Mouse (Mus musculus): ENCODE measurements around the gene Stxbp1. TPM values are rescaled to one million over a fixed set of nuclear protein-coding genes. Genes with fewer than 3 reads are reported as not detected.
A peak's percentile ranks its signal among the peaks of the same experiment; 100 is the strongest.
"Not testable (repeated sequence)": the region's sequence is repeated elsewhere in the genome, so short reads cannot be mapped to it uniquely, and the experiment has no call there.

Stxbp1 gene
- polyA plus RNA-seq, 1 experiment from 2014 or later, result 18.1 TPM

- Histone ChIP-seq H3K27ac (no peak overlapping the region), H3K4me3 (no peak overlapping the region), H3K9me3 (no peaks in the 10 kb centered on the region), H3K36me3 (no peaks in the 10 kb centered on the region), H3K27me3 (peaks cover 21% of the 10 kb centered on the region), H3K4me2 (no peak overlapping the region), H3K9ac (no peak overlapping the region), H3K4me1 (0 out of 2 replicates have a peak, but pooled peaks cover 2% of the 10 kb centered on the region)
- 4% methylated on average over 8 of the region's 8 CpGs for WGBS
- ATAC-seq (ENCODE audit: insufficient number of reproducible peaks, insufficient read depth, low FRiP score, low TSS enrichment, low read depth), result no peak
Observed at GRCm38 (mm10) chr2:32854206-32854605, 7.2 kb upstream of the Stxbp1 start.

- not testable (repeated sequence) for ATAC-seq (ENCODE audit: insufficient number of reproducible peaks, insufficient read depth, low FRiP score, low TSS enrichment, low read depth); H3K36me3 ChIP-seq; H3K27ac ChIP-seq; H3K4me3 ChIP-seq; H3K4me2 ChIP-seq; H3K4me1 ChIP-seq; H3K9ac ChIP-seq; H3K9me3 ChIP-seq
- H3K27me3 ChIP-seq, result peaks cover 21% of the 10 kb centered on the region
- 72% methylated on average over 4 of the region's 4 CpGs for WGBS
Observed at GRCm38 (mm10) chr2:32853716-32854115, 6.7 kb upstream of the Stxbp1 start.

GRCm38 (mm10) chr2:32852156-32852555, 5.1 kb upstream of the Stxbp1 start:
- no peaks in the 10 kb centered on the region for H3K9me3 ChIP-seq

GRCm38 (mm10) chr2:32847468-32847821, 400 bp upstream of the Stxbp1 start:
- H3K4me2 ChIP-seq, result peak overlapping the region; percentile 99
- H3K4me1 ChIP-seq, result peaks cover 4% of the 10 kb centered on the region; the same call in 1 of the 2 replicates
- H3K4me3 ChIP-seq, result peak overlapping the region; percentile 75
- no peaks in the 10 kb centered on the region for H3K36me3 ChIP-seq
- H3K9me3 ChIP-seq, result no peaks in the 10 kb centered on the region
- no peak for ATAC-seq (ENCODE audit: insufficient number of reproducible peaks, insufficient read depth, low FRiP score, low TSS enrichment, low read depth)
- H3K9ac ChIP-seq, result no peak overlapping the region
- 42% methylated on average over 6 of the region's 6 CpGs for WGBS
- H3K27ac ChIP-seq, result no peak overlapping the region
- peaks cover 15% of the 10 kb centered on the region for H3K27me3 ChIP-seq

More at GRCm38 (mm10) chr2:32852156-32852555, 5.1 kb upstream of the Stxbp1 start:
- Histone ChIP-seq H3K4me2 (peak overlapping the region; percentile 33), H3K9ac (0 out of 2 replicates have a peak overlapping the region, but pooled peaks have one; percentile 21), H3K4me3 (no peak overlapping the region), H3K27ac (no peak overlapping the region), H3K4me1 (no peaks in the 10 kb centered on the region), H3K27me3 (peaks cover 21% of the 10 kb centered on the region), H3K36me3 (no peaks in the 10 kb centered on the region)
- 1% methylated on average over 20 of the region's 20 CpGs for WGBS
- ATAC-seq (ENCODE audit: insufficient number of reproducible peaks, insufficient read depth, low FRiP score, low TSS enrichment, low read depth), result no peak

- ATAC-seq (ENCODE audit: insufficient number of reproducible peaks, insufficient read depth, low FRiP score, low TSS enrichment, low read depth), result no peak
- peak overlapping the region; percentile 84 for H3K9ac ChIP-seq
- H3K27me3 ChIP-seq, result peaks cover 3% of the 10 kb centered on the region; the same call in 1 of the 2 replicates
- H3K4me2 ChIP-seq, result peak overlapping the region; percentile 99
- H3K4me1 ChIP-seq, result peaks cover 4% of the 10 kb centered on the region; the same call in 1 of the 2 replicates
- peak overlapping the region; percentile 78 for H3K27ac ChIP-seq
- H3K36me3 ChIP-seq, result no peaks in the 10 kb centered on the region
- WGBS, result under 1% methylated on average over 33 of the region's 33 CpGs
- H3K9me3 ChIP-seq, result no peaks in the 10 kb centered on the region
- peak overlapping the region; percentile 75 for H3K4me3 ChIP-seq
Observed at GRCm38 (mm10) chr2:32846101-32846804, 792 bp downstream of the Stxbp1 start.

GRCm38 (mm10) chr2:32845572-32846100, 1.4 kb downstream of the Stxbp1 start:
- ATAC-seq (ENCODE audit: insufficient number of reproducible peaks, insufficient read depth, low FRiP score, low TSS enrichment, low read depth), result no peak
- Histone ChIP-seq H3K4me3 (peak overlapping the region; percentile 75), H3K36me3 (no peaks in the 10 kb centered on the region), H3K27ac (peak overlapping the region; percentile 78; the same call in 1 of the 2 replicates), H3K4me2 (peak overlapping the region; percentile 99), H3K9me3 (no peaks in the 10 kb centered on the region), H3K9ac (peak overlapping the region; percentile 84), H3K4me1 (peaks cover 4% of the 10 kb centered on the region; the same call in 1 of the 2 replicates), H3K27me3 (no peaks in the 10 kb centered on the region)
- 7% methylated on average over 12 of the region's 12 CpGs for WGBS

- H3K4me3 ChIP-seq, result no peak overlapping the region
- H3K9me3 ChIP-seq, result no peaks in the 10 kb centered on the region
- H3K27me3 ChIP-seq, result no peaks in the 10 kb centered on the region
- H3K27ac ChIP-seq, result no peak overlapping the region
- no peak overlapping the region for H3K4me2 ChIP-seq
- H3K4me1 ChIP-seq, result peaks cover 11% of the 10 kb centered on the region; the same call in 1 of the 2 replicates
- no peaks in the 10 kb centered on the region for H3K36me3 ChIP-seq
- 41% methylated on average over 4 of the region's 4 CpGs for WGBS
- no peak overlapping the region for H3K9ac ChIP-seq
- ATAC-seq (ENCODE audit: insufficient number of reproducible peaks, insufficient read depth, low FRiP score, low TSS enrichment, low read depth), result no peak
Observed at GRCm38 (mm10) chr2:32842558-32842957, 4.5 kb downstream of the Stxbp1 start.

- Histone ChIP-seq H3K27me3 (no peaks in the 10 kb centered on the region), H3K9ac (no peak overlapping the region), H3K9me3 (no peaks in the 10 kb centered on the region), H3K4me2 (no peak overlapping the region), H3K27ac (no peak overlapping the region), H3K4me1 (peaks cover 11% of the 10 kb centered on the region; the same call in 1 of the 2 replicates), H3K4me3 (no peak overlapping the region), H3K36me3 (no peaks in the 10 kb centered on the region)
- ATAC-seq (ENCODE audit: insufficient number of reproducible peaks, insufficient read depth, low FRiP score, low TSS enrichment, low read depth), result no peak
- 52% methylated on average over 5 of the region's 5 CpGs for WGBS
Observed at GRCm38 (mm10) chr2:32841099-32841498, 5.9 kb downstream of the Stxbp1 start.

- ATAC-seq (ENCODE audit: insufficient number of reproducible peaks, insufficient read depth, low FRiP score, low TSS enrichment, low read depth), result no peak
- WGBS, result 81% methylated on average over 2 of the region's 2 CpGs
- Histone ChIP-seq H3K9me3 (no peaks in the 10 kb centered on the region), H3K9ac (no peak overlapping the region), H3K36me3 (no peaks in the 10 kb centered on the region), H3K4me3 (no peak overlapping the region), H3K4me2 (no peak overlapping the region), H3K27ac (no peak overlapping the region), H3K27me3 (no peaks in the 10 kb centered on the region), H3K4me1 (peaks cover 13% of the 10 kb centered on the region)
Observed at GRCm38 (mm10) chr2:32839261-32839660, 7.8 kb downstream of the Stxbp1 start.

GRCm38 (mm10) chr2:32838147-32838884, 8.7 kb downstream of the Stxbp1 start:
- no peak for ATAC-seq (ENCODE audit: insufficient number of reproducible peaks, insufficient read depth, low FRiP score, low TSS enrichment, low read depth)

GRCm38 (mm10) chr2:32835588-32835987, 11.5 kb downstream of the Stxbp1 start:
- peaks cover 15% of the 10 kb centered on the region for H3K4me1 ChIP-seq
- H3K9me3 ChIP-seq, result no peaks in the 10 kb centered on the region
- H3K9ac ChIP-seq, result no peak overlapping the region
- H3K4me2 ChIP-seq, result no peak overlapping the region
- no peaks in the 10 kb centered on the region for H3K36me3 ChIP-seq
- no peak for ATAC-seq (ENCODE audit: insufficient number of reproducible peaks, insufficient read depth, low FRiP score, low TSS enrichment, low read depth)
- no peak overlapping the region for H3K4me3 ChIP-seq
- no peak overlapping the region for H3K27ac ChIP-seq
- no peaks in the 10 kb centered on the region for H3K27me3 ChIP-seq

More at GRCm38 (mm10) chr2:32838147-32838884, 8.7 kb downstream of the Stxbp1 start:
- no peaks in the 10 kb centered on the region for H3K36me3 ChIP-seq
- WGBS, result 60% methylated on average over 9 of the region's 9 CpGs
- H3K9ac ChIP-seq, result peak overlapping the region; percentile 16; the same call in 1 of the 2 replicates
- H3K4me2 ChIP-seq, result no peak overlapping the region
- H3K27me3 ChIP-seq, result no peaks in the 10 kb centered on the region
- peaks cover 15% of the 10 kb centered on the region for H3K4me1 ChIP-seq
- H3K9me3 ChIP-seq, result no peaks in the 10 kb centered on the region
- H3K4me3 ChIP-seq, result no peak overlapping the region
- no peak overlapping the region for H3K27ac ChIP-seq

Data from embryonic facial prominence, embryonic 13.5 days (tissue).